In genomic region chr7:44571811-44572210, GRCm38 (mm10) we compare ENCODE assay signal across 19 mouse cellular contexts. TPM values are rescaled to one million over a fixed set of nuclear protein-coding genes. Genes with fewer than 3 reads are reported as not detected.
DNase-seq lines count a peak whose midpoint lies in the region; TF ChIP-seq lines count a peak whose summit lies in the region.
"Had no signal": no experiment of that assay in that cellular context is flagged by ENCODE, and none has a peak within 500 bp of the region (broad histone marks: within the 10 kb centered on the region; RNA-seq: fewer than 3 reads in every experiment).

No protein-coding gene starts in this region.

- no peaks in the 10 kb centered on the region for H3K27me3 ChIP-seq in CH12.LX (replicated peaks)
- H3K27me3 ChIP-seq: stomach, embryonic 15.5 days had no signal

- no peak for TF ChIP-seq CTCF in lung, adult 2 months (IDR thresholded peaks at IDR 0.05; ENCODE audit: insufficient read depth, low read length)
- no peak for TF ChIP-seq CTCF in CH12.LX (conservative IDR thresholded peaks at IDR 0.05 in 1 of 2, IDR thresholded peaks at IDR 0.05 in 1 of 2; ENCODE audit: low read depth in 2 of 2, low read length in 2 of 2)

- no peak for TF ChIP-seq EP300 in CH12.LX (IDR thresholded peaks at IDR 0.05; ENCODE audit: low read length)

- dilution Hi-C loops in CH12.LX (cut with MboI; ENCODE audit: extremely low pct_ligation_motif_present, extremely low pct_unique_long_range_greater_than_20kb, low sequenced_read_pairs) = no loop called here

- WGBS in lung, adult 2 months = 60% methylated on average over 4 of the region's 4 CpGs

- no peak for TF ChIP-seq POLR2A in lung, adult 2 months (IDR thresholded peaks at IDR 0.05; ENCODE audit: borderline replicate concordance, extremely low read depth, low read depth, low read length)
- TF ChIP-seq POLR2A in CH12.LX (IDR thresholded peaks at IDR 0.05; ENCODE audit: low read depth, low read length) = no peak

- TF ChIP-seq RAD21 in CH12.LX (IDR thresholded peaks at IDR 0.05; ENCODE audit: low read depth, low read length) = no peak

- peak; percentile 4 for DNase-seq in lung, adult 2 months
- DNase-seq in lung, postnatal 25 days (ENCODE audit: low spot score) = no peak
- DNase-seq in CH12.LX (ENCODE audit: extremely low read depth) = no peak
- peak; percentile 56 for DNase-seq in kidney, adult 18-20 months
- peak; percentile 33 for DNase-seq in kidney, postnatal 10 days
- DNase-seq in frontal cortex, adult 2 months (ENCODE audit: extremely low spot score in 1 of 2, low spot score in 1 of 2) = no peak
- DNase-seq in neural tube, embryonic 10.5 days (ENCODE audit: extremely low spot score, low spot score) = no peak
- DNase-seq: cerebellum, adult 9-11 months; layer of hippocampus, adult 9-11 months; right cerebral cortex, postnatal 14 days had no signal

- H3K9me3 ChIP-seq in CH12.LX (replicated peaks; ENCODE audit: low read length) = peaks cover 8% of the 10 kb centered on the region
- H3K9me3 ChIP-seq: limb, embryonic 10.5 days; midbrain, embryonic 13.5 days; stomach, embryonic 15.5 days had no signal

- no peaks in the 10 kb centered on the region; the same call in 1 of the 2 replicates for H3K4me1 ChIP-seq in lung, adult 2 months (ENCODE audit: control insufficient read depth, insufficient read depth, low read length)
- H3K4me1 ChIP-seq in CH12.LX (ENCODE audit: control insufficient read depth in 1 of 2, insufficient read depth in 2 of 2) = peaks cover 12 to 42% of the 10 kb centered on the region in 2 experiments
- H3K4me1 ChIP-seq: limb, embryonic 10.5 days; midbrain, embryonic 13.5 days; stomach, embryonic 15.5 days had no signal

- in situ Hi-C loops in CH12.LX (cut with MboI; ENCODE audit: low pct_ligation_motif_present, low pct_unique_long_range_greater_than_20kb, low sequenced_read_pairs) = no loop called here

- H3K36me3 ChIP-seq in CH12.LX (replicated peaks in 1 of 2; ENCODE audit: control insufficient read depth in 1 of 2, insufficient read depth in 1 of 2, low read length in 1 of 2) = peaks cover 0 to 8% of the 10 kb centered on the region in 2 experiments
- H3K36me3 ChIP-seq: limb, embryonic 10.5 days; midbrain, embryonic 13.5 days; stomach, embryonic 15.5 days had no signal

- H3K4me3 ChIP-seq in lung, adult 2 months (replicated peaks; ENCODE audit: extremely low read depth, low read depth, low read length) = no peak overlapping the region
- H3K4me3 ChIP-seq in CH12.LX (replicated peaks in 1 of 3; ENCODE audit: low read depth in 2 of 3, low read length in 2 of 3, poor library complexity in 1 of 3) = no peak overlapping the region
- H3K4me3 ChIP-seq: erythroblast, embryonic 14.5 days; left cerebral cortex, adult 2 months; limb, embryonic 10.5 days; midbrain, embryonic 13.5 days; stomach, embryonic 15.5 days had no signal

- no peak overlapping the region for H3K9ac ChIP-seq in CH12.LX (ENCODE audit: insufficient read depth, low read depth)
- H3K9ac ChIP-seq: midbrain, embryonic 13.5 days; stomach, embryonic 15.5 days had no signal

- peaks cover 14% of the 10 kb centered on the region for H3K79me2 ChIP-seq in CH12.LX (replicated peaks; ENCODE audit: control insufficient read depth, extremely low read depth, insufficient read depth, poor library complexity, severe bottlenecking)

- peak overlapping the region; percentile 59; the same call in 1 of the 2 replicates for H3K4me2 ChIP-seq in CH12.LX (ENCODE audit: insufficient read depth, low read depth, poor library complexity, severe bottlenecking)
- H3K4me2 ChIP-seq: midbrain, embryonic 13.5 days; stomach, embryonic 15.5 days had no signal

- peak overlapping the region; percentile 36; the same call in 1 of the 2 replicates for H3K27ac ChIP-seq in CH12.LX (ENCODE audit: insufficient read depth, low read depth)
- H3K27ac ChIP-seq: left cerebral cortex, adult 2 months; limb, embryonic 10.5 days; midbrain, embryonic 13.5 days; stomach, embryonic 15.5 days had no signal

TF ChIP-seq in CH12.LX, 34 proteins besides CTCF, POLR2A, EP300 and RAD21:
- TF ChIP-seq PAX5 (IDR thresholded peaks at IDR 0.05; ENCODE audit: low read length) = no peak
- TF ChIP-seq ELF1 (IDR thresholded peaks at IDR 0.05; ENCODE audit: low read depth, low read length) = no peak
- no peak for TF ChIP-seq ZC3H11A (IDR thresholded peaks at IDR 0.05; ENCODE audit: low read depth, low read length)
- TF ChIP-seq MYC (IDR thresholded peaks at IDR 0.05; ENCODE audit: low read depth, low read length) = no peak
- no peak for TF ChIP-seq NRF1 (IDR thresholded peaks at IDR 0.05; ENCODE audit: low read depth, low read length)
- no peak for TF ChIP-seq ZNF384 (IDR thresholded peaks at IDR 0.05; ENCODE audit: low read depth, low read length)
- no peak for TF ChIP-seq ZKSCAN1 (IDR thresholded peaks at IDR 0.05; ENCODE audit: borderline replicate concordance, low read depth, low read length)
- no peak for TF ChIP-seq MXI1 (IDR thresholded peaks at IDR 0.05; ENCODE audit: low read depth, low read length)
- TF ChIP-seq CHD1 (IDR thresholded peaks at IDR 0.05; ENCODE audit: low read depth, low read length) = no peak
- no peak for TF ChIP-seq MAZ (IDR thresholded peaks at IDR 0.05; ENCODE audit: low read depth, low read length)
- TF ChIP-seq CHD2 (IDR thresholded peaks at IDR 0.05; ENCODE audit: low read length) = no peak
- no peak for TF ChIP-seq E2F4 (IDR thresholded peaks at IDR 0.05; ENCODE audit: insufficient replicate concordance, low read depth, low read length)
- no peak for TF ChIP-seq KAT2A (IDR thresholded peaks at IDR 0.05; ENCODE audit: insufficient replicate concordance, low read length)
- no peak for TF ChIP-seq BHLHE40 (IDR thresholded peaks at IDR 0.05; ENCODE audit: low read depth, low read length)
- no peak for TF ChIP-seq UBTF (IDR thresholded peaks at IDR 0.05; ENCODE audit: low read depth, low read length)
- TF ChIP-seq ZMIZ1 (IDR thresholded peaks at IDR 0.05; ENCODE audit: low read depth, low read length) = no peak
TF ChIP-seq in CH12.LX: peak in this region for 0.

RNA-seq across cellular contexts. Expression of gene Napsa, which starts 0.4 kb away (rescaled TPM):
- 576 and 610 TPM in 2 replicates for polyA plus RNA-seq in lung, adult 2 months (2012; rRNA removed)
- total RNA-seq in CH12.LX (2012; rRNA removed) (194 and 200 TPM in 2 replicates), CH12.LX (2014; rRNA removed) (133 and 175 TPM in 2 replicates)
- polyA plus RNA-seq in CH12.LX (2012; ENCODE audit: insufficient read length, low read depth) = 239 and 253 TPM in 2 replicates
- 0.40 and 0.54 TPM in 2 replicates for polyA plus RNA-seq in frontal cortex, adult 2 months (2012; rRNA removed)

RNA-seq across cellular contexts. Expression of gene Nr1h2, which starts 18.1 kb away (rescaled TPM):
- 194 and 216 TPM in 2 replicates for polyA plus RNA-seq in lung, adult 2 months (2012; rRNA removed)
- 36.8 and 50.0 TPM in 2 replicates for total RNA-seq in CH12.LX (2012; rRNA removed)
- 13.9 and 14.2 TPM in 2 replicates for total RNA-seq in CH12.LX (2014; rRNA removed)
- polyA plus RNA-seq in CH12.LX (2012; ENCODE audit: insufficient read length, low read depth) = 40.5 and 43.8 TPM in 2 replicates
- 82.9 and 90.2 TPM in 2 replicates for polyA plus RNA-seq in frontal cortex, adult 2 months (2012; rRNA removed)

RNA-seq across cellular contexts. Expression of gene Kcnc3, which starts 18.7 kb away (rescaled TPM):
- polyA plus RNA-seq in lung, adult 2 months (2012; rRNA removed) = 36.0 and 42.5 TPM in 2 replicates
- total RNA-seq in CH12.LX (2012; rRNA removed) = 1.4 and 1.7 TPM in 2 replicates
- 0.18 and 0.31 TPM in 2 replicates for total RNA-seq in CH12.LX (2014; rRNA removed)
- polyA plus RNA-seq in CH12.LX (2012; ENCODE audit: insufficient read length, low read depth) = 3.4 and 5.6 TPM in 2 replicates
- 47.9 and 49.9 TPM in 2 replicates for polyA plus RNA-seq in frontal cortex, adult 2 months (2012; rRNA removed)
- total RNA-seq: hematopoietic stem cell, adult 5-6 weeks had no signal

RNA-seq across cellular contexts. Expression of gene Pold1, which starts 23.2 kb away (rescaled TPM):
- polyA plus RNA-seq in lung, adult 2 months (2012; rRNA removed) = 34.3 and 38.3 TPM in 2 replicates
- total RNA-seq in CH12.LX (2012; rRNA removed) = 103 and 131 TPM in 2 replicates
- 44.2 and 49.3 TPM in 2 replicates for total RNA-seq in CH12.LX (2014; rRNA removed)
- 61.4 and 67.6 TPM in 2 replicates for polyA plus RNA-seq in CH12.LX (2012; ENCODE audit: insufficient read length, low read depth)
- polyA plus RNA-seq in frontal cortex, adult 2 months (2012; rRNA removed) = 14.9 and 15.3 TPM in 2 replicates

RNA-seq across cellular contexts. Expression of gene Spib, which starts 39.9 kb away (rescaled TPM):
- polyA plus RNA-seq in lung, adult 2 months (2012; rRNA removed) = 11.2 and 11.7 TPM in 2 replicates
- total RNA-seq in CH12.LX (2012; rRNA removed) (135 and 200 TPM in 2 replicates), CH12.LX (2014; rRNA removed) (162 and 194 TPM in 2 replicates)
- 279 and 336 TPM in 2 replicates for polyA plus RNA-seq in CH12.LX (2012; ENCODE audit: insufficient read length, low read depth)
- 0.08 and 0.11 TPM in 2 replicates for polyA plus RNA-seq in frontal cortex, adult 2 months (2012; rRNA removed)
- total RNA-seq: hematopoietic stem cell, adult 5-6 weeks had no signal
- polyA plus RNA-seq: embryonic facial prominence, embryonic 11.5 days; forebrain, embryonic 16.5 days; limb, embryonic 10.5 days; midbrain, embryonic 13.5 days; neural tube, embryonic 14.5 days had no signal

Comparison
In these comparisons a context has a peak if more than half of its experiments do, and no peak if none do; other contexts are left out.
1. DNase-seq: peak in lung, adult 2 months (single experiment), kidney, adult 18-20 months (single experiment) and kidney, postnatal 10 days (single experiment); none in lung, postnatal 25 days (single experiment), CH12.LX (single experiment), frontal cortex, adult 2 months (0 of 2) and neural tube, embryonic 10.5 days (single experiment).
2. RNA of gene Napsa, which starts 0.4 kb away (polyA plus RNA-seq): 576 to 610 TPM in lung, adult 2 months and 239 to 253 TPM in CH12.LX; 0.40 to 0.54 TPM in frontal cortex, adult 2 months; every median in the first group is over 100 times any median in the second.